Mouse (Mus musculus) c-Kit-positive CD71-positive TER-119-negative erythroid progenitor cells, embryonic 14.5 days (primary cell): ENCODE results near the gene Myo19.

ENCODE experiments used
- DNase-seq: peaks from one replicate; pipeline ENCODE4 v3.0.0-alpha.2; 2013; ENCODE audit warnings: low read depth

Myo19 gene

GRCm38 (mm10) chr11:84886767-84887511 lies 7.0 kb downstream of the Myo19 start:
- no peak for DNase-seq

GRCm38 (mm10) chr11:84888025-84888424 lies 8.1 kb downstream of the Myo19 start:
- DNase-seq: no peak

- no peak for DNase-seq
Measured at GRCm38 (mm10) chr11:84889492-84889891, 9.5 kb downstream of the Myo19 start.

GRCm38 (mm10) chr11:84891705-84892104 lies 11.8 kb downstream of the Myo19 start:
- no peak for DNase-seq

GRCm38 (mm10) chr11:84893113-84893512 lies 13.2 kb downstream of the Myo19 start:
- DNase-seq: no peak

GRCm38 (mm10) chr11:84904597-84905144 lies 24.7 kb downstream of the Myo19 start:
- DNase-seq: no peak

GRCm38 (mm10) chr11:84907081-84907480 lies 27.1 kb downstream of the Myo19 start:
- no peak for DNase-seq

- DNase-seq: no peak
Measured at GRCm38 (mm10) chr11:84908480-84908879, 28.5 kb downstream of the Myo19 start.

- DNase-seq: no peak
Measured at GRCm38 (mm10) chr11:84910411-84910810, 30.5 kb downstream of the Myo19 start.

GRCm38 (mm10) chr11:84914673-84915072 lies 34.7 kb downstream of the Myo19 start:
- DNase-seq: peak; percentile 22

GRCm38 (mm10) chr11:84916053-84916702 lies 36.2 kb downstream of the Myo19 start, which contains the start of gene Znhit3:
TSS of gene Znhit3 (minus strand) at chr11:84916366.
- DNase-seq: peak; percentile 88

- DNase-seq: no peak
Measured at GRCm38 (mm10) chr11:84916703-84917300, 36.9 kb downstream of the Myo19 start.

- peak; percentile 82 for DNase-seq
Measured at GRCm38 (mm10) chr11:84918425-84918824, 38.5 kb downstream of the Myo19 start.

- peak; percentile 56 for DNase-seq
Measured at GRCm38 (mm10) chr11:84919276-84919675, 39.3 kb downstream of the Myo19 start.

- DNase-seq: no peak
Measured at GRCm38 (mm10) chr11:84919951-84920350, 40.0 kb downstream of the Myo19 start.

- DNase-seq: no peak
Measured at GRCm38 (mm10) chr11:84920981-84921380, 41.0 kb downstream of the Myo19 start.

GRCm38 (mm10) chr11:84932261-84932660 lies 52.3 kb downstream of the Myo19 start:
- no peak for DNase-seq

GRCm38 (mm10) chr11:84939508-84940053 lies 59.6 kb downstream of the Myo19 start:
- DNase-seq: no peak

GRCm38 (mm10) chr11:84940140-84940539 lies 60.2 kb downstream of the Myo19 start:
- no peak for DNase-seq

GRCm38 (mm10) chr11:84943948-84944347 lies 64.0 kb downstream of the Myo19 start:
- DNase-seq: peak; percentile 49

GRCm38 (mm10) chr11:84944639-84945435 lies 64.9 kb downstream of the Myo19 start:
- no peak for DNase-seq

GRCm38 (mm10) chr11:84945841-84946240 lies 65.9 kb downstream of the Myo19 start:
- DNase-seq: no peak
